Mouse (Mus musculus): Measurements from ENCODE around the gene Tmub1. TPM values are rescaled to one million over a fixed set of nuclear protein-coding genes. Genes with fewer than 3 reads are reported as not detected.

Tmub1 gene
- polyA plus RNA-seq, 1 experiment from 2014 or later, result 26.5 TPM

DNA sequence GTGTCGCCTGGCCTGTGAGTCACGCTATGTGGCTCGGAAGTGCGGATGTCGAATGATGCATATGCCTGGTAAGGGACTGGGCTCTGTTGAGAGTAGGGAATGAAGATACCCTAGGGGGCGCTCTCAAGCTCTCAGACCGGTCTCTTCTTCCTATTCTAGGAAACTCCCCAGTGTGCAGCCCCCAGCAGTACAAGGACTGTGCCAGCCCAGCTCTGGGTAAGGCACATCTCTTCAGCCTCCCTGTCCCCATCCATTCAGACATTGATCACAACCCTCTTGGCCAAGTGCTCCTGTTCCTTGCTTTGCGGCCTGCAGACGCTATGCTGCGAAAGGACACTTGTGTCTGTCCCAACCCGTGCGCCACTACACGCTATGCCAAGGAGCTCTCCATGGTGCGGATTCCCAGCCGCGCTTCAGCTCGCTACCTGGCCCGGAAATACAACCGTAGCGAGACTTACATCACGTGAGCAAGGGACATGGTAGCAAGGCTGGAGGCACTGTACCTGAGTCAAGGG lies 31.4 kb downstream of the Tmub1 start:
- Histone ChIP-seq H3K4me2 (peak overlapping the region; percentile 36; the same call in 1 of the 2 replicates), H3K9me3 (replicated peaks) (no peaks in the 10 kb centered on the region), H3K27ac (no peak overlapping the region), H3K4me1 (peaks cover 26% of the 10 kb centered on the region), H3K4me3 (replicated peaks) (no peak overlapping the region), H3K9ac (no peak overlapping the region), H3K36me3 (peaks cover 26% of the 10 kb centered on the region), H3K27me3 (no peaks in the 10 kb centered on the region)
- 2% methylated on average over 21 of the region's 21 CpGs for WGBS
- peak; percentile 41; the same call in 1 of the 2 replicates for ATAC-seq (replicated peaks; ENCODE audit: low FRiP score)

DNA sequence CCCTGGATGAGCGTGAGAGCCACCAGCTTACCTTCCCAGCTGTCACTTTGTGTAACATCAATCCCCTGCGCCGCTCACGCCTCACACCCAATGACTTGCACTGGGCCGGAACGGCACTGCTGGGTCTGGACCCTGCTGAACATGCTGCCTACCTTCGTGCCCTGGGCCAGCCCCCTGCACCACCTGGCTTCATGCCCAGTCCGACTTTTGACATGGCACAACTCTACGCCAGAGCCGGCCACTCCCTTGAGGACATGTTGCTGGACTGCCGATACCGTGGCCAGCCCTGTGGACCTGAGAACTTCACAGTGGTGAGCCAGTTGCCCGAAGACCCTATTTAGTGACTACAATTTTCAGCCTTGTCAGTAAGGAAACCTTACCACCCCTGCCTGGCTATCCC lies 33.7 kb downstream of the Tmub1 start:
- Histone ChIP-seq H3K36me3 (peaks cover 14% of the 10 kb centered on the region), H3K4me2 (peak overlapping the region; percentile 16; the same call in 1 of the 2 replicates), H3K9ac (no peak overlapping the region), H3K9me3 (replicated peaks) (no peaks in the 10 kb centered on the region), H3K27me3 (no peaks in the 10 kb centered on the region), H3K4me1 (peaks cover 26% of the 10 kb centered on the region), H3K4me3 (replicated peaks) (no peak overlapping the region), H3K27ac (no peak overlapping the region)
- ATAC-seq (replicated peaks; ENCODE audit: low FRiP score), result peak; percentile 6; the same call in 1 of the 2 replicates
- 65% methylated on average over 13 of the region's 13 CpGs for WGBS

DNA sequence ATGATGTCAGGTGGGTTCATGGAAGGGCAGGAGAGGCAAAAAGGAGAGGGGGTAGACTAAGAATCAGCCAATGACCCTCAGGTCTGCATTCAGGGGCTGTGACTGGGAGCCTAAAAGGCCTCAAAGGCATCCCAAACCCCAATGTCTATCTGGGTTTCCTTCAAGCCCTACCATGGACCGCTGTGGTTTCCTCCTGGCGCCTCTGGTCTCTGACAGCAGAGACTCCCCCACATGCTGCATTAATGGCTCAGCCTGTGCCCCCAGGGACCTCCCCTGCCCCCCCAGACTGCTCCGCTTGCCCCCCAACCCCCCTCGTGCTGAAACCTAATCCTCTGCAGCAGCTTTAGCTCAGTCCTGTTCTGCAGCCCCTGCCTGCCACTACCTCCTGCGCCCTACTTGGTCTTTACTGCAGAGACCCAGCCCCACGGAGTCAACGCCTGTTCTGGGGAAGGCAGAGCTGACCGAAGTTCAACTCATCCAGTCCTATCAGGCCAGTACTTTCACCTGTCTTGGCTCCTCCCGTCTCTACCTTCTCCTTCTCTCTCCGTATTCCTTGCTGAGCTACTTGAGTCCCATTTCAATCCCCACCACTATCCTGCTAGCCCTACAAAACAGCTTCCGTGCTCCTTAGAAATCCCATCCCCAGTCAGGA lies 34.5 kb downstream of the Tmub1 start, which contains the start of gene Asic3:
Asic3 (plus strand) TSS at position 351 of the 652 bp plus-strand sequence.
- peak within 1 kb of the TSS; percentile 16 for H3K4me2 ChIP-seq
- peak; percentile 10; the same call in 1 of the 2 replicates for ATAC-seq (replicated peaks; ENCODE audit: low FRiP score)
- peaks cover 13% of the 10 kb centered on the region for H3K36me3 ChIP-seq
- H3K9ac ChIP-seq, result no peak within 1 kb of the TSS
- WGBS, result 24% methylated on average over 11 of the region's 11 CpGs
- H3K27ac ChIP-seq, result 0 out of 2 replicates have a peak within 1 kb of the TSS, but pooled peaks have one; percentile 18
- no peaks in the 10 kb centered on the region for H3K9me3 ChIP-seq (replicated peaks)
- no peak within 1 kb of the TSS for H3K4me3 ChIP-seq (replicated peaks)
- H3K27me3 ChIP-seq, result no peaks in the 10 kb centered on the region
- H3K4me1 ChIP-seq, result peaks cover 26% of the 10 kb centered on the region

- no peak overlapping the region for H3K4me3 ChIP-seq (replicated peaks)
- no peak for ATAC-seq (replicated peaks; ENCODE audit: low FRiP score)
- peaks cover 24% of the 10 kb centered on the region for H3K36me3 ChIP-seq
- H3K9me3 ChIP-seq (replicated peaks), result no peaks in the 10 kb centered on the region
- peaks cover 26% of the 10 kb centered on the region for H3K4me1 ChIP-seq
- 90% methylated on average over 2 of the region's 2 CpGs for WGBS
- no peak overlapping the region for H3K27ac ChIP-seq
- no peak overlapping the region for H3K9ac ChIP-seq
- H3K27me3 ChIP-seq, result no peaks in the 10 kb centered on the region
- no peak overlapping the region for H3K4me2 ChIP-seq
Measured at GRCm38 (mm10) chr5:24412063-24412462, 35.6 kb downstream of the Tmub1 start.

DNA sequence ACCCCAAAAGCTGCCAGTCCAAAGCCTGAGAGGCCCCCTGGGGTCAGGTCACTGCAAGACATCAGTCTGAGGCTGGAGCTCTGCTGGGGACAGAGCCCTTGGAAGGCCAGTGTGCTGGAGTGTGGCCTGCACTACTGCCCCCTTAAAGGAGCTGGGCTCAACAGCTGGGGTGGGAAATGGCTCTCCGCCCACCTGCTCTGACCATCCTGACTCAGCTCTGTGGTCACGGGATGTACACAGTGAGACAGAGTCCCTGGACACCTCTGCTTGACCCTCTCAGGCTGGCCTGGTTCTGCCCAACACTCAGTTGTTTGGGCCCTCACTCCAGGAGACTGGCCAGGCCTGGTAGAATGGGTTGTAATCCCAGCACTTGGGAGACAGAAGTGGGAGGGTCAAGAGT lies 38.2 kb downstream of the Tmub1 start:
- no peak overlapping the region for H3K4me3 ChIP-seq (replicated peaks)
- WGBS, result 71% methylated on average over 2 of the region's 2 CpGs
- no peak overlapping the region for H3K27ac ChIP-seq
- no peak for ATAC-seq (replicated peaks; ENCODE audit: low FRiP score)
- H3K36me3 ChIP-seq, result peaks cover 48% of the 10 kb centered on the region
- no peaks in the 10 kb centered on the region for H3K27me3 ChIP-seq
- H3K9me3 ChIP-seq (replicated peaks), result no peaks in the 10 kb centered on the region
- peaks cover 15% of the 10 kb centered on the region for H3K4me1 ChIP-seq
- no peak overlapping the region for H3K4me2 ChIP-seq
- H3K9ac ChIP-seq, result no peak overlapping the region

GRCm38 (mm10) chr5:24408651-24409050 lies 39.0 kb downstream of the Tmub1 start:
- WGBS, result 93% methylated on average over 13 of the region's 13 CpGs
- Histone ChIP-seq H3K9ac (no peak overlapping the region), H3K27ac (no peak overlapping the region), H3K4me2 (no peak overlapping the region), H3K4me3 (replicated peaks) (no peak overlapping the region), H3K9me3 (replicated peaks) (no peaks in the 10 kb centered on the region), H3K4me1 (peaks cover 11% of the 10 kb centered on the region), H3K27me3 (no peaks in the 10 kb centered on the region), H3K36me3 (peaks cover 55% of the 10 kb centered on the region)
- ATAC-seq (replicated peaks; ENCODE audit: low FRiP score), result no peak

DNA sequence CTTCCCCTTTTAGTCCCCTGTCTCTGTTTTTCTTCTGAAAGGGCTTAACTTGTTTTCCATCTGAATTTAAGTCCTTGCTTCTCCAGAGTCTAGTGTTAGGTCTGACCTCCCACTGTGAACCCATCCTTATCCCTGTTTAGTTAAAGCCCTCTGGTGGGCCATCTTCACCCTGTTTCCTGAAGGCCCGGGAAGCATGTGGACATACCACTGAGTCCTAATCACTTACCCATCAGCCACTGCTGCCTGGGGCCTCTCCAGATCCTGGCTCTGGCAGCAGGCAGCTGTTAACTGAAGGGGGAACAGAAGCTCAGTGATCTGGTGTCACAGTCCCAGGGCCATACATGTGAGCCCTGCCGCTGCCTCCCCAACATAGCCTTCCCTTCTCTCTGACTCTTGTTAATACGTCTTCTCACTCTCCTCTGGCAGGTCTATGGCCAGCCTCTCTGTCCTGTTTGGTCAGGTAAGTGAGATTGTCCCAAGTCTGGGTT lies 42.2 kb downstream of the Tmub1 start:
- Histone ChIP-seq H3K9ac (no peak overlapping the region), H3K27ac (no peak overlapping the region), H3K9me3 (replicated peaks) (no peaks in the 10 kb centered on the region), H3K27me3 (no peaks in the 10 kb centered on the region), H3K4me2 (no peak overlapping the region), H3K4me1 (no peaks in the 10 kb centered on the region), H3K4me3 (replicated peaks) (no peak overlapping the region), H3K36me3 (peaks cover 87% of the 10 kb centered on the region)
- ATAC-seq (replicated peaks; ENCODE audit: low FRiP score), result no peak
- 59% methylated on average over 3 of the region's 3 CpGs for WGBS

GRCm38 (mm10) chr5:24404594-24405360 lies 42.9 kb downstream of the Tmub1 start:
- Histone ChIP-seq H3K4me2 (no peak overlapping the region), H3K27me3 (no peaks in the 10 kb centered on the region), H3K9ac (no peak overlapping the region), H3K27ac (no peak overlapping the region), H3K9me3 (replicated peaks) (no peaks in the 10 kb centered on the region), H3K4me3 (replicated peaks) (no peak overlapping the region), H3K36me3 (peaks cover 92% of the 10 kb centered on the region), H3K4me1 (no peaks in the 10 kb centered on the region)
- ATAC-seq (replicated peaks; ENCODE audit: low FRiP score), result no peak
- 89% methylated on average over 6 of the region's 6 CpGs for WGBS

DNA sequence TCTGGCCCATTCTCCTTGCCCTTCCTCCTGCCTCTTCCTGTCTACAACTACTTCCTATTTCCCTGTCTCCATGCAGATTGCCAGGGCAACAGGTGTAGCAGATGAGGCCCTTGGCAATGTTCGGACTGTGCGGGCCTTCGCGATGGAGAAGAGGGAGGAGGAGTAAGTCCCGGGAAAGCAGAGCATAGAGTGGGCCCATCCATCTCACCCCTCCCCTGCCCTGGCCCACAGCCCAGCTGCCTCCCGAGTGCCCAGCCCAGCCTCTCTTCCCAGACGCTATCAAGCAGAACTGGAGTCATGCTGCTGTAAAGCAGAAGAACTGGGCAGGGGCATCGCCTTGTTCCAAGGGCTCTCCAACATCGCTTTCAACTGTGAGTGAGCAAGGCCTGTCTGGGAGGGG lies 45.7 kb downstream of the Tmub1 start:
- no peak overlapping the region for H3K27ac ChIP-seq
- H3K36me3 ChIP-seq, result peaks cover 72% of the 10 kb centered on the region
- no peaks in the 10 kb centered on the region for H3K9me3 ChIP-seq (replicated peaks)
- no peaks in the 10 kb centered on the region for H3K4me1 ChIP-seq
- 82% methylated on average over 9 of the region's 9 CpGs for WGBS
- H3K4me3 ChIP-seq (replicated peaks), result no peak overlapping the region
- no peak overlapping the region for H3K4me2 ChIP-seq
- H3K27me3 ChIP-seq, result no peaks in the 10 kb centered on the region
- H3K9ac ChIP-seq, result no peak overlapping the region
- no peak for ATAC-seq (replicated peaks; ENCODE audit: low FRiP score)

GRCm38 (mm10) chr5:24400911-24401605 lies 46.6 kb downstream of the Tmub1 start:
- no peak for ATAC-seq (replicated peaks; ENCODE audit: low FRiP score)
- no peaks in the 10 kb centered on the region for H3K27me3 ChIP-seq
- no peak overlapping the region for H3K4me3 ChIP-seq (replicated peaks)
- no peak overlapping the region for H3K27ac ChIP-seq
- peaks cover 62% of the 10 kb centered on the region for H3K36me3 ChIP-seq
- no peaks in the 10 kb centered on the region for H3K9me3 ChIP-seq (replicated peaks)
- no peak overlapping the region for H3K4me2 ChIP-seq
- no peak overlapping the region for H3K9ac ChIP-seq
- WGBS, result 88% methylated on average over 5 of the region's 5 CpGs
- no peaks in the 10 kb centered on the region for H3K4me1 ChIP-seq

DNA sequence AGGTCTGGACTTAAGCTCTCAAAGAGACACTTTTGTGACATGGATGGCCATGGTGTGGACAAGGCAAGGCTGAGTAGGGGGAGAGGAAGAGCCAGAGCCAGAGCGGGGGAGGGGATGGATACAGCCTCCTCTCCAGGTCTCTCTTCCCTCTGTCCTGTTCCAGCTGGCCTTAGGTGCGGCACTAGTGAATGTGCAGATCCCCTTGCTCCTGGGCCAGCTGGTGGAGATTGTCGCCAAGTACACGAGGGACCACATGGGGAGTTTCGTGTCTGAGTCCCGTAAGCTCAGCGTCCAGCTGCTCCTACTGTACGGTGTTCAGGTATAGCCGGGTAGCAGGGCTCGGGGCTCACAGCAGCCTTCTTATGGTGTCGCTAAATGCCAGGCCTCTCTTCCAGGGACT lies 47.3 kb downstream of the Tmub1 start:
- no peak overlapping the region for H3K27ac ChIP-seq
- no peaks in the 10 kb centered on the region for H3K9me3 ChIP-seq (replicated peaks)
- peaks cover 57% of the 10 kb centered on the region for H3K36me3 ChIP-seq
- H3K4me2 ChIP-seq, result no peak overlapping the region
- H3K27me3 ChIP-seq, result no peaks in the 10 kb centered on the region
- H3K4me3 ChIP-seq (replicated peaks), result no peak overlapping the region
- WGBS, result 89% methylated on average over 11 of the region's 11 CpGs
- no peak overlapping the region for H3K9ac ChIP-seq
- 0 out of 2 replicates have a peak, but pooled peaks cover under 1% of the 10 kb centered on the region for H3K4me1 ChIP-seq
- no peak for ATAC-seq (replicated peaks; ENCODE audit: low FRiP score)
